Mouse (Mus musculus): ENCODE measurements around the gene Serpine1.

DNA sequence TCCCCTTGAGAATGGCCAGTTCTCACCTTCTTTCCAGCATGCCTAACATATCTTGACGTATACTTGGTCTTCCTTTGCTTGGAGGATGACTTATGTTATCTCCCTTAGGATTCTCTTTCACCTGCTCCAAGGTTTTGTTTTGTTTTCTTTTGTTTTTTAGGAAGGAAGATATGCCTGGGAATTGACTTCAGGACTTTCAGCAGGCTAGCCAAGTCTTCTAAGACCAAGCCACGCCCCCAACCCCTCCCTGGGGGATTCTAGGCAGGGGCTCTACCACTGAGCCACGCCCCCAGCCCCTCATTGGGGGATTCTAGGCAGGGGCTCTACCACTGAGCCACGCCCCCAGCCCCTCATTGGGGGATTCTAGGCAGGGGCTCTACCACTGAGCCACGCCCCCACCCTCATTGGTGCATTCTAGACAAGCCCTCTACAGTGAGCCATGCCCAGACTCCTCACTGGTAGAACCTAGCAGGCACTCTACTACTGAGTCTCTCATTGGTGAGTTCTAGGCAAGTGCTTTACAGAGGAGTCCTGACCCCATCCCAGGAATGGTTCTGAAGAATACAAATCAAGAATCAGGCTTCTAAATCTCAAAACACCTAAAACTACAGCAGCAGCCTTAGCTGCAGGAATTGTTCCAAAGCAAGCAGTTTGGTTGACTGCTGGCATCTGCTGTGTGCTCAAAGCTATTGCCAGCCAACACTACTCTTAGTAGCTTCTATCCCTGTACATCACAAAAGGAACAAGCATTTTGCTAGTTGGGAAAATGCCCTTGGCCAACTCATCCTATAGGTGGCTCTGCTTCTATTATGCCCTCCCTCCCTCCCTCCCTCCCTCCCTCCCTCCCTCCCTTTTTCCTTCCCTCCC lies 39.7 kb upstream of the Serpine1 start:
- TF ChIP-seq CTCF (IDR thresholded peaks at IDR 0.05; ENCODE audit: low read depth, low read length) (no peak), POLR2A (IDR thresholded peaks at IDR 0.05; ENCODE audit: insufficient read depth, low read length) (no peak)

All from ES-Bruce4 (cell line).